Mouse (Mus musculus) lung, embryonic 16.5 days (tissue): ENCODE results near the gene Krtap6-1. TPM values are rescaled to one million over a fixed set of nuclear protein-coding genes. Genes with fewer than 3 reads are reported as not detected.
"Not testable (repeated sequence)": the region's sequence is repeated elsewhere in the genome, so short reads cannot be mapped to it uniquely, and the experiment has no call there.

Source experiments
- ATAC-seq: fragments of 200-750 bp; cut with Nextera tagmentation; 2 replicates; pipeline ENCODE4 v1.8.0; 2017; ENCODE audit warnings: low read depth, mild to moderate bottlenecking, moderate library complexity
- H3K27ac ChIP-seq: fragments of 300-500 bp; sonication (generic); 2 replicates; pipeline ENCODE4 v1.5.1; 2014; ENCODE audit warnings: mild to moderate bottlenecking, control low read depth, low read length
- H3K27me3 ChIP-seq: fragments of 300-500 bp; sonication (generic); 2 replicates; pipeline ENCODE4 v1.6.1; 2014; ENCODE audit warnings: low read depth, low read length, mixed read lengths; ENCODE audit not compliant: control insufficient read depth, insufficient read depth
- H3K36me3 ChIP-seq: fragments of 300-500 bp; sonication (generic); 2 replicates; pipeline ENCODE4 v1.6.1; 2014; ENCODE audit warnings: low read length; ENCODE audit not compliant: control insufficient read depth, insufficient read depth
- H3K4me1 ChIP-seq: fragments of 300-500 bp; sonication (generic); replicated peaks from 2 replicates; pipeline ENCODE4 v1.6.1; 2014; ENCODE audit warnings: low read length, mixed read lengths; ENCODE audit not compliant: control insufficient read depth, insufficient read depth
- H3K4me2 ChIP-seq: fragments of 300-500 bp; sonication (generic); 2 replicates; pipeline ENCODE4 v1.6.1; 2014; ENCODE audit warnings: low read depth, low read length, control low read depth
- H3K4me3 ChIP-seq: fragments of 300-500 bp; sonication (generic); 2 replicates; pipeline ENCODE4 v1.5.1; 2014; ENCODE audit warnings: mild to moderate bottlenecking, low read length, control low read depth
- H3K9ac ChIP-seq: fragments of 300-500 bp; sonication (generic); 2 replicates; pipeline ENCODE4 v1.6.1; 2014; ENCODE audit warnings: low read length, control low read depth
- H3K9me3 ChIP-seq: fragments of 300-500 bp; sonication (generic); 2 replicates; pipeline ENCODE4 v1.6.1; 2016; ENCODE audit warnings: low read length; ENCODE audit not compliant: control insufficient read depth
- WGBS: fragments of 180-500 bp; shearing (Covaris S2); extraction: QIAGEN DNeasy Blood & Tissue Kit; methylation state at CpG from one replicate; pipeline ENCODE4 v1.1.7; 2014; 5-methylcytosine and 5-hydroxymethylcytosine counted together
- polyA plus RNA-seq: library from polyadenylated mRNA; unstranded; fragments of >200 nt; fragmentation: Nextera tagmentation; extraction: Ambion mirVana; gene quantifications from 2 replicates; pipeline ENCODE4 v1.2.1, GENCODE M21; 2015

The Krtap6-1 gene
- polyA plus RNA-seq: not detected in 2 replicates

- not testable (repeated sequence) for H3K9me3 ChIP-seq, H3K4me2 ChIP-seq, H3K4me1 ChIP-seq, ATAC-seq, H3K9ac ChIP-seq, H3K27ac ChIP-seq, H3K36me3 ChIP-seq, H3K4me3 ChIP-seq, H3K27me3 ChIP-seq
- WGBS: 89% methylated on average over 3 of the region's 3 CpGs
These were observed at the start of gene Krtap6-1 for GRCm38 (mm10) chr16:89031399-89031798. Gene Krtap6-1 (plus strand): TSS chr16:89031699.

- no peak within 1 kb of the TSS for H3K4me3 ChIP-seq
- H3K27ac ChIP-seq: no peak within 1 kb of the TSS
- no peak for ATAC-seq
- H3K36me3 ChIP-seq: no peaks in the 10 kb centered on the region
- no peak within 1 kb of the TSS for H3K4me2 ChIP-seq
- no peaks in the 10 kb centered on the region for H3K4me1 ChIP-seq
- H3K9me3 ChIP-seq: no peaks in the 10 kb centered on the region
- H3K27me3 ChIP-seq: no peaks in the 10 kb centered on the region
- 79% methylated on average over 5 of the region's 5 CpGs for WGBS
- no peak within 1 kb of the TSS for H3K9ac ChIP-seq
These were observed 20.8 kb upstream of the Krtap6-1 start, which contains the start of gene Krtap22-2 for GRCm38 (mm10) chr16:89010659-89011058. Gene Krtap22-2 (minus strand): TSS chr16:89010759.

DNA sequence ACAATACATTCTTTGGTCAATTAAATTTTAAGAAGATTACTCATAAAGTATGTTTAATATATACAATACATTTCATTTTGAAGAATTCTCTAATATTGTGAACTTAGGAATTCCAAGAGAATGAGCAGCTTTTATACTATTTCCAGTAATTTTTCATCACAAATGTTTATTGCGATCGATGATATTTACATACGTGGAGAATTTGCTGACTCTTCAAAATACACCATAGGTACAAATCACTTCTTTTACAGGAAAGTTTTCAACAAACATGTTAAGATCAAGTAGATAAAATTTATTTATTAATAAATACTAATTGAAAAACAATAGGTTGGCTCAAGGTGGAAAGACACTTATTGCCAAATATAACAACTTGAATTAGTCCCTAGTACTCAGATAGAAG, 17.5 kb upstream of the Krtap6-1 start:
- H3K4me3 ChIP-seq: no peak overlapping the region
- ATAC-seq: no peak
- H3K36me3 ChIP-seq: no peaks in the 10 kb centered on the region
- H3K4me2 ChIP-seq: no peak overlapping the region
- 94% methylated on average over 3 of the region's 3 CpGs for WGBS
- no peaks in the 10 kb centered on the region for H3K9me3 ChIP-seq
- H3K9ac ChIP-seq: no peak overlapping the region
- no peak overlapping the region for H3K27ac ChIP-seq
- no peaks in the 10 kb centered on the region for H3K27me3 ChIP-seq
- no peaks in the 10 kb centered on the region for H3K4me1 ChIP-seq

DNA sequence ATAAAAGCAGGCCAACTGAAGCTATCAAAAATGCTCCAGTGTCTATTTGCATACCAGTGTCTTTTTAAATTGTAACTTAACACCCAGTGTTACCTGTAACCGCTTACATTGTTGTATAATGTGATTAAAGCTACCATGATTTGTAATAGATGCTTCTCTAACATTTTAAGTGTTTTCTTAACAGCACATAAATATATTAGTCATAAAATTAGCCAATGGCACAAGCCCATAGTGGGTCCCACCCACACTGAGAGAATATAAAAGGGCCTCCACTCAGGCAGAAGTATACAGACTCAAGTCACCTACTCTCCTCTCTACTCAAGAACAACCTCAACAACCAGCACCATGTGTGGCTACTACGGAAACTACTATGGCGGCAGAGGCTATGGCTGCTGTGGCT, 16.5 kb upstream of the Krtap6-1 start, which contains the start of gene Gm10229:
Gene Gm10229 (plus strand): TSS at position 301 of the 400 bp plus-strand sequence.
- H3K4me2 ChIP-seq, ATAC-seq, H3K4me1 ChIP-seq, H3K27ac ChIP-seq, H3K4me3 ChIP-seq, H3K9ac ChIP-seq, H3K9me3 ChIP-seq, H3K36me3 ChIP-seq, H3K27me3 ChIP-seq: not testable (repeated sequence)
- 79% methylated on average over 1 of the region's 3 CpGs for WGBS

GRCm38 (mm10) chr16:89041372-89041771, 9.9 kb downstream of the Krtap6-1 start, which contains the start of gene Gm10228:
Gene Gm10228 (minus strand): TSS chr16:89041472.
- not testable (repeated sequence) for H3K27ac ChIP-seq, H3K27me3 ChIP-seq, ATAC-seq, H3K4me2 ChIP-seq, H3K36me3 ChIP-seq, H3K4me3 ChIP-seq, H3K9me3 ChIP-seq, H3K4me1 ChIP-seq, H3K9ac ChIP-seq
- 80% methylated on average over 2 of the region's 4 CpGs for WGBS

- no peaks in the 10 kb centered on the region for H3K36me3 ChIP-seq
- H3K4me1 ChIP-seq: no peaks in the 10 kb centered on the region
- no peak within 1 kb of the TSS for H3K4me3 ChIP-seq
- ATAC-seq: no peak
- no peaks in the 10 kb centered on the region for H3K9me3 ChIP-seq
- no peak within 1 kb of the TSS for H3K4me2 ChIP-seq
- no peaks in the 10 kb centered on the region for H3K27me3 ChIP-seq
- 84% methylated on average over 3 of the region's 3 CpGs for WGBS
- H3K9ac ChIP-seq: no peak within 1 kb of the TSS
- no peak within 1 kb of the TSS for H3K27ac ChIP-seq
These were observed 16.3 kb downstream of the Krtap6-1 start, which contains the start of gene Krtap6-5 for GRCm38 (mm10) chr16:89047783-89048182. Gene Krtap6-5 (minus strand): TSS chr16:89047883.

DNA sequence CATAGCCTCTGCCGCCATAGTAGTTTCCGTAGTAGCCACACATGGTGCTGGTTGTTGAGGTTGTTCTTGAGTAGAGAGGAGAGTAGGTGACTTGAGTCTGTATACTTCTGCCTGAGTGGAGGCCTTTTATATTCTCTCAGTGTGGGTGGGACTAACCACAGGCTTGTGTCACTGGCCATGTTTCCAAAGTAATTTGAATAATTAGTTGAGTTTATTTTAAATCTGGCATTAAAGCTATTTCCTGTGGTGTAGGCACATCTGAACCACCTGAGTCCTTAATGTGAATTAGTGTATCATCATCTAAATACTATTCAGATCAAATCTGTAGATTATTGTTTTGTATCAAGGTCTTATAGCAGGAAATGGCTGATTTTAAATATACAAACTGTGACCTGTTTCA, 32.4 kb downstream of the Krtap6-1 start, which contains the start of gene 1110025L11Rik:
Gene 1110025L11Rik (minus strand): TSS at position 101 of the 400 bp plus-strand sequence.
- not testable (repeated sequence) for H3K36me3 ChIP-seq, H3K4me1 ChIP-seq, H3K27ac ChIP-seq, H3K9ac ChIP-seq, H3K4me3 ChIP-seq, H3K27me3 ChIP-seq, H3K9me3 ChIP-seq, ATAC-seq, H3K4me2 ChIP-seq
- WGBS: no CpG with 5 or more reads among the region's 2 CpGs

DNA sequence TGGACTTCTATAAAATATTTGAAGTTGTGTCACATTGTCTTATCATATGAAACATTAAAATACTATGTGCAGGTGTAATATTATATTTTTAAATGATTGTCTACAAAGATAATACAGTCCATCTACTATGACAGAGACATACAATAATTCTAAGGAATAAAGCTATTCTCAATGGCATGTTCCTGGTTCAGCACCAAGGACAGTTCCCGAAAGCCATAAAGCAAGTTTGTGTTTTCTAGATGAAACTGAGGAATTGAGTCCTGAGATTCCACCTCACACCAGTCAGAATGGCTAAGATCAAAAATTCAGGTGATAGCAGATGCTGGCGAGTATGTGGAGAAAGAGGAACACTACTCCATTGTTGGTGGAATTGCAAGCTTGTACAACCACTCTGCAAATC, 39.5 kb downstream of the Krtap6-1 start:
- H3K4me3 ChIP-seq, H3K4me2 ChIP-seq, ATAC-seq, H3K4me1 ChIP-seq, H3K9me3 ChIP-seq, H3K27me3 ChIP-seq, H3K9ac ChIP-seq, H3K27ac ChIP-seq, H3K36me3 ChIP-seq: not testable (repeated sequence)
- 40% methylated on average over 2 of the region's 2 CpGs for WGBS
